Mouse (Mus musculus) CD4-positive, CD25-positive, alpha-beta regulatory T cell, adult 4 months (primary cell): Measurements from ENCODE around the gene Spon1. TPM values are rescaled to one million over a fixed set of nuclear protein-coding genes. Genes with fewer than 3 reads are reported as not detected.

Experiments used
- ATAC-seq: one replicate; pipeline ENCODE4 v1.8.0; 2017
- polyA plus RNA-seq, 2 experiments: library from polyadenylated mRNA; unstranded; fragments of 100-300 nt; shearing (Covaris generic); gene quantifications; one replicate each; pipeline ENCODE4 v1.2.1; 2017

Spon1 gene
- polyA plus RNA-seq, 2 experiments from 2014 or later, result 1.1 TPM

GRCm38 (mm10) chr7:113780286-113780685 lies 14.5 kb downstream of the Spon1 start:
- ATAC-seq, result no peak

- no peak for ATAC-seq
Observed at GRCm38 (mm10) chr7:113791991-113792390, 26.2 kb downstream of the Spon1 start.

- ATAC-seq, result no peak
Observed at GRCm38 (mm10) chr7:113792871-113793270, 27.1 kb downstream of the Spon1 start.

GRCm38 (mm10) chr7:113795209-113795608 lies 29.4 kb downstream of the Spon1 start:
- no peak for ATAC-seq

GRCm38 (mm10) chr7:113797134-113797533 lies 31.3 kb downstream of the Spon1 start:
- no peak for ATAC-seq

- ATAC-seq, result no peak
Observed at GRCm38 (mm10) chr7:113798605-113799255, 32.9 kb downstream of the Spon1 start.

GRCm38 (mm10) chr7:113809781-113810180 lies 44.0 kb downstream of the Spon1 start:
- ATAC-seq, result no peak

GRCm38 (mm10) chr7:113811376-113812158 lies 45.8 kb downstream of the Spon1 start:
- no peak for ATAC-seq

- no peak for ATAC-seq
Observed at GRCm38 (mm10) chr7:113814101-113814779, 48.4 kb downstream of the Spon1 start.

- ATAC-seq, result no peak
Observed at GRCm38 (mm10) chr7:113815726-113816125, 49.9 kb downstream of the Spon1 start.

GRCm38 (mm10) chr7:113816827-113817334 lies 51.1 kb downstream of the Spon1 start:
- no peak for ATAC-seq

- no peak for ATAC-seq
Observed at GRCm38 (mm10) chr7:113818116-113818515, 52.3 kb downstream of the Spon1 start.

GRCm38 (mm10) chr7:113820213-113820612 lies 54.4 kb downstream of the Spon1 start:
- ATAC-seq, result no peak

- no peak for ATAC-seq
Observed at GRCm38 (mm10) chr7:113823026-113823425, 57.2 kb downstream of the Spon1 start.

GRCm38 (mm10) chr7:113824651-113825050 lies 58.9 kb downstream of the Spon1 start:
- ATAC-seq, result no peak

- ATAC-seq, result no peak
Observed at GRCm38 (mm10) chr7:113825498-113826205, 59.9 kb downstream of the Spon1 start.

- no peak for ATAC-seq
Observed at GRCm38 (mm10) chr7:113826510-113826909, 60.7 kb downstream of the Spon1 start.

- ATAC-seq, result no peak
Observed at GRCm38 (mm10) chr7:113828122-113828571, 62.3 kb downstream of the Spon1 start.

- no peak for ATAC-seq
Observed at GRCm38 (mm10) chr7:113828576-113828975, 62.8 kb downstream of the Spon1 start.

GRCm38 (mm10) chr7:113837151-113837550 lies 71.4 kb downstream of the Spon1 start:
- ATAC-seq, result no peak

GRCm38 (mm10) chr7:113839431-113839830 lies 73.6 kb downstream of the Spon1 start:
- no peak for ATAC-seq

- ATAC-seq, result no peak
Observed at GRCm38 (mm10) chr7:113841521-113841920, 75.7 kb downstream of the Spon1 start.

- ATAC-seq, result no peak
Observed at GRCm38 (mm10) chr7:113843150-113843549, 77.4 kb downstream of the Spon1 start.
